ENCODE assay signal across 30 mouse cellular contexts in the genomic region with DNA sequence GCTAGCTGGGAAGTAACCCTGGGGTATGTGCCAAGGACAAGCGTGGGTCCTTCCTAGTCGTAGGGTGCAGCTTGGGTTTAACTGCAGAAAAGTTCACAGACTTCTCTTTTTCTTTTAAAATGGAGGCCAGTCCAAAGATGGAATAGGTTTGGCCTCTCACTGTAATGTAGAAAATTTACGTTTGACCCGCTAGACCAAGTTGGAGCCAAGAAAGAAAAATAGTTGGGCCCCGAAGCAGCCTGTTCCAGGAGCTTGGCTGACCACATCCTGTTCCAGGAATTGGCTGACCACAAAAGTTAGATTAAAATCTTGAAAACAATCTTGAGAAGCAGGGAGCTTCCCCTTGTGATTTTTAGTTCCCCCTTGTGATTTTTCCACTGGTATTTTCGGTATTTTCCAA. TPM values are rescaled to one million over a fixed set of nuclear protein-coding genes. Genes with fewer than 3 reads are reported as not detected.
A peak's percentile ranks its signal among the peaks of the same experiment; 100 is the strongest.
DNase-seq lines count a peak whose midpoint lies in the region; ATAC-seq and TF ChIP-seq lines count a peak whose summit lies in the region.
"Had no signal": no experiment of that assay in that cellular context is flagged by ENCODE, and none has a peak within 500 bp of the region (broad histone marks: within the 10 kb centered on the region; RNA-seq: fewer than 3 reads in every experiment).

No protein-coding gene starts in this region.

- DNase-seq in lung, postnatal 36 days = peak; percentile 54
- no peak for DNase-seq in lung, postnatal 10 days
- peak; percentile 66 for DNase-seq in MEL (ENCODE audit: low read depth, low spot score)
- DNase-seq in cerebellum, postnatal 36 days = no peak
- DNase-seq in retina, embryonic 14.5 days (ENCODE audit: low spot score) = no peak
- DNase-seq: adrenal gland, adult 8-10 months; cerebellum, adult 11 months; cerebellum, adult 9-10 months; gastrocnemius, adult 2 months; gastrocnemius, postnatal 36 days; heart, postnatal 14 days; kidney, adult 8-10 months; kidney, postnatal 4 days; layer of hippocampus, postnatal 36 days; left cerebral cortex, postnatal 4 days; liver, embryonic 13.5 days; lung, postnatal 14 days; thymus, postnatal 4 days had no signal

- H3K9me3 ChIP-seq in MEL (replicated peaks; ENCODE audit: insufficient read depth, low read length) = no peaks in the 10 kb centered on the region
- H3K9me3 ChIP-seq in neural tube, embryonic 15.5 days (replicated peaks) = peaks cover 17% of the 10 kb centered on the region

- H3K9ac ChIP-seq in MEL (ENCODE audit: control insufficient read depth, low read depth, low read length, poor library complexity, severe bottlenecking) = no peak overlapping the region
- no peak overlapping the region for H3K9ac ChIP-seq in neural tube, embryonic 15.5 days (replicated peaks)
- H3K9ac ChIP-seq: embryonic facial prominence, embryonic 13.5 days; liver, embryonic 13.5 days; neural tube, embryonic 12.5 days had no signal

- TF ChIP-seq RAD21 in MEL (IDR thresholded peaks at IDR 0.05; ENCODE audit: low read depth, low read length) = no peak

- no peaks in the 10 kb centered on the region; a peak in 1 of 4 replicates for H3K27me3 ChIP-seq in MEL (ENCODE audit: control insufficient read depth in 1 of 2, insufficient read depth in 2 of 2, low read length in 2 of 2)
- H3K27me3 ChIP-seq in neural tube, embryonic 15.5 days (replicated peaks) = no peaks in the 10 kb centered on the region
- H3K27me3 ChIP-seq: embryonic facial prominence, embryonic 13.5 days; liver, embryonic 13.5 days; neural tube, embryonic 12.5 days had no signal

- peak; percentile 41 to 71 for TF ChIP-seq EP300 in MEL (IDR thresholded peaks at IDR 0.05; ENCODE audit: low read depth in 1 of 2, low read length in 2 of 2)

- H3K27ac ChIP-seq in MEL (ENCODE audit: control insufficient read depth, low read depth, low read length) = peak overlapping the region; percentile 17; the same call in 1 of the 2 replicates
- H3K27ac ChIP-seq in neural tube, embryonic 15.5 days (replicated peaks) = no peak overlapping the region
- H3K27ac ChIP-seq: embryonic facial prominence, embryonic 13.5 days; forebrain, embryonic 10.5 days; gastrocnemius, adult 2 months; hindbrain, embryonic 10.5 days; hindbrain, postnatal 0 days; kidney, postnatal 0 days; liver, embryonic 13.5 days; neural tube, embryonic 12.5 days had no signal

- 88% methylated on average over 6 of the region's 6 CpGs for WGBS in neural tube, embryonic 15.5 days

- peak; percentile 84 for ATAC-seq in common myeloid progenitor, adult 5-6 weeks (replicated peaks; ENCODE audit: low read depth, poor library complexity, severe bottlenecking)
- ATAC-seq in neural tube, embryonic 15.5 days (ENCODE audit: low FRiP score) = no peak
- ATAC-seq: forebrain, embryonic 16.5 days; hindbrain, postnatal 0 days; intestine, embryonic 16.5 days had no signal

- no peak for TF ChIP-seq CTCF in MEL (IDR thresholded peaks at IDR 0.05 in 2 of 3, conservative IDR thresholded peaks at IDR 0.05 in 1 of 3; ENCODE audit: control insufficient read depth in 1 of 3, insufficient read depth in 1 of 3, low read depth in 2 of 3, low read length in 3 of 3, poor library complexity in 1 of 3, severe bottlenecking in 1 of 3)

- TF ChIP-seq POLR2A in MEL (IDR thresholded peaks at IDR 0.05; ENCODE audit: control insufficient read depth in 1 of 2, insufficient read depth in 1 of 2, low read depth in 1 of 2, low read length in 2 of 2, poor library complexity in 1 of 2) = no peak

- H3K4me1 ChIP-seq in MEL (ENCODE audit: control insufficient read depth in 1 of 2, insufficient read depth in 2 of 2, low read length in 2 of 2) = peaks cover 0 to 16% of the 10 kb centered on the region in 2 experiments; a peak in 2 of 4 replicates
- H3K4me1 ChIP-seq in neural tube, embryonic 15.5 days = no peaks in the 10 kb centered on the region
- H3K4me1 ChIP-seq: embryonic facial prominence, embryonic 13.5 days; forebrain, embryonic 10.5 days; hindbrain, embryonic 10.5 days; liver, embryonic 13.5 days; neural tube, embryonic 12.5 days had no signal

- H3K4me2 ChIP-seq in neural tube, embryonic 15.5 days = no peak overlapping the region
- H3K4me2 ChIP-seq: embryonic facial prominence, embryonic 13.5 days; liver, embryonic 13.5 days; neural tube, embryonic 12.5 days had no signal

- H3K4me3 ChIP-seq in MEL (ENCODE audit: control insufficient read depth in 1 of 2, insufficient read depth in 1 of 2, low read depth in 2 of 2, low read length in 2 of 2) = no peak overlapping the region
- H3K4me3 ChIP-seq in neural tube, embryonic 15.5 days (replicated peaks) = no peak overlapping the region
- H3K4me3 ChIP-seq: embryonic facial prominence, embryonic 13.5 days; forebrain, embryonic 10.5 days; gastrocnemius, adult 2 months; hindbrain, embryonic 10.5 days; liver, embryonic 13.5 days; myocyte; neural tube, embryonic 12.5 days had no signal

- no peaks in the 10 kb centered on the region for H3K79me2 ChIP-seq in MEL (ENCODE audit: control insufficient read depth, insufficient read depth, low read length, poor library complexity)

- peaks cover 0 to 9% of the 10 kb centered on the region in 2 experiments; a peak in 2 of 4 replicates for H3K36me3 ChIP-seq in MEL (ENCODE audit: control insufficient read depth in 1 of 2, insufficient read depth in 2 of 2, low read length in 2 of 2)
- no peaks in the 10 kb centered on the region for H3K36me3 ChIP-seq in neural tube, embryonic 15.5 days
- H3K36me3 ChIP-seq: embryonic facial prominence, embryonic 13.5 days; G1E; hindbrain, embryonic 10.5 days; liver, embryonic 13.5 days; neural tube, embryonic 12.5 days had no signal

TF ChIP-seq in MEL, 35 proteins besides CTCF, POLR2A, EP300 and RAD21:
- peak; percentile 98 for TF ChIP-seq RCOR1 (IDR thresholded peaks at IDR 0.05; ENCODE audit: low read depth, low read length)
- peak; percentile 30; the same call in 1 of the 2 replicates for TF ChIP-seq ETS1 (IDR thresholded peaks at IDR 0.05; ENCODE audit: low read depth, low read length)
- no peak for TF ChIP-seq MAX (IDR thresholded peaks at IDR 0.05; ENCODE audit: low read length)
- TF ChIP-seq TAL1 (IDR thresholded peaks at IDR 0.05; ENCODE audit: low read length) = peak; percentile 8; the same call in 1 of the 2 replicates
- TF ChIP-seq MAZ (IDR thresholded peaks at IDR 0.05; ENCODE audit: low read depth, low read length) = no peak
TF ChIP-seq in MEL: peak in this region for 3.

RNA-seq across cellular contexts. Expression of gene Snapc3, which starts 9.8 kb away (rescaled TPM):
- 15.3 and 16.9 TPM in 2 replicates for total RNA-seq in MEL (2012; rRNA removed)
- 10 to 100 TPM in 1 of 2 experiments, not detected in 1; 12.0 TPM for polyA plus RNA-seq in MEL (2012; ENCODE audit: insufficient read depth in 1 of 2, insufficient read length in 2 of 2, low read depth in 1 of 2, low replicate concordance in 2 of 2, missing spikeins in 1 of 2)
- total RNA-seq in common myeloid progenitor, adult 5-6 weeks (2017) = 30.0 and 53.6 TPM in 2 replicates
- polyA plus RNA-seq in neural tube, embryonic 15.5 days (2015; fragmentation: Nextera tagmentation; extraction: Ambion mirVana) = 50.7 and 57.7 TPM in 2 replicates

Comparison
In these comparisons a context has a peak if more than half of its experiments do, and no peak if none do; other contexts are left out.
1. DNase-seq: peak in lung, postnatal 36 days (single experiment) and MEL (single experiment); none in lung, postnatal 10 days (single experiment), cerebellum, postnatal 36 days (0 of 2) and retina, embryonic 14.5 days (single experiment).